Mouse (Mus musculus) heart, embryonic 12.5 days (tissue): ENCODE results near the gene Prss38. TPM values are rescaled to one million over a fixed set of nuclear protein-coding genes. Genes with fewer than 3 reads are reported as not detected.
"Not testable (repeated sequence)": the region's sequence is repeated elsewhere in the genome, so short reads cannot be mapped to it uniquely, and the experiment has no call there.

Experiments
- ATAC-seq: fragments of 200-750 bp; cut with Nextera tagmentation; 2 replicates; pipeline ENCODE4 v1.8.0; 2017; ENCODE audit warnings: moderate TSS enrichment, moderate library complexity; ENCODE audit not compliant: insufficient number of reproducible peaks, low FRiP score
- H3K27ac ChIP-seq: fragments of 300-500 bp; sonication (generic); 2 replicates; pipeline ENCODE4 v1.5.1; 2016; ENCODE audit warnings: mild to moderate bottlenecking, moderate library complexity; ENCODE audit not compliant: poor library complexity, severe bottlenecking
- H3K27me3 ChIP-seq: fragments of 300-500 bp; sonication (generic); replicated peaks from 2 replicates; pipeline ENCODE4 v1.6.1; 2016; ENCODE audit warnings: mild to moderate bottlenecking, moderate library complexity
- H3K36me3 ChIP-seq: fragments of 300-500 bp; sonication (generic); 2 replicates; pipeline ENCODE4 v1.6.1; 2016; ENCODE audit warnings: mild to moderate bottlenecking, moderate library complexity
- H3K4me1 ChIP-seq: fragments of 300-500 bp; sonication (generic); replicated peaks from 2 replicates; pipeline ENCODE4 v1.6.1; 2016; ENCODE audit warnings: mild to moderate bottlenecking
- H3K4me2 ChIP-seq: fragments of 300-500 bp; sonication (generic); 2 replicates; pipeline ENCODE4 v1.6.1; 2016; ENCODE audit warnings: mild to moderate bottlenecking, moderate library complexity
- H3K4me3 ChIP-seq: fragments of 300-500 bp; sonication (generic); 2 replicates; pipeline ENCODE4 v1.5.1; 2016; ENCODE audit warnings: mild to moderate bottlenecking
- H3K9ac ChIP-seq: fragments of 300-500 bp; sonication (generic); 2 replicates; pipeline ENCODE4 v1.6.1; 2016; ENCODE audit warnings: mild to moderate bottlenecking, moderate library complexity
- H3K9me3 ChIP-seq: fragments of 300-500 bp; sonication (generic); replicated peaks from 2 replicates; pipeline ENCODE4 v1.6.1; 2016; ENCODE audit warnings: mild to moderate bottlenecking, moderate library complexity
- WGBS: fragments of 180-500 bp; shearing (Covaris S2); methylation state at CpG from one replicate; pipeline ENCODE4 v1.1.7; 2016; 5-methylcytosine and 5-hydroxymethylcytosine counted together
- polyA plus RNA-seq: library from polyadenylated mRNA; unstranded; fragments of >200 nt; fragmentation: Nextera tagmentation; extraction: Ambion mirVana; gene quantifications from 2 replicates; pipeline ENCODE4 v1.2.1, GENCODE M21; 2016

Prss38 gene
- polyA plus RNA-seq, 1 experiment from 2014 or later, result not detected

DNA sequence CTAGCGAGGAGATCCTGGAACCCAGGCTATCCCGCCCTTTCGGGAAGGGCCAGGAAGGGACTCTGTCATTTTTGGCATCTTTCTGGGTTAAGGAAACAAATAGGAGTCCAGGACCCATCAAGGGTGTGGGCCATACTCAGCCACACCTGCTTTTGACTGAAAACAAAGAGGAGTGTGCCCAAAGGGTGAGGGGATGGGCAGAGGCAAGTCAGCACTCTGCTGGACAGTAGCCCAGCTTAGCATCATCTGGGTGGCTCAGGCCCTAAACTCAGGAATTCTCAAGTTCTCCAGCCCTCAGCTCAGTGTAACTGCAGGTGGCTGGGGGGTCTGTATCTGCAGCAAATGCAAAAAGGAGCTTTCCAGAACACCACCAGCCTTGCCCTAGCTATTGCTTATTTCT, 2.5 kb upstream of the Prss38 start:
- H3K9ac ChIP-seq, result no peak overlapping the region
- H3K27ac ChIP-seq, result no peak overlapping the region
- H3K27me3 ChIP-seq, result no peaks in the 10 kb centered on the region
- H3K36me3 ChIP-seq, result no peaks in the 10 kb centered on the region
- ATAC-seq, result no peak
- H3K9me3 ChIP-seq, result no peaks in the 10 kb centered on the region; the same call in 1 of the 2 replicates
- WGBS, result 74% methylated on average over 3 of the region's 3 CpGs
- no peaks in the 10 kb centered on the region for H3K4me1 ChIP-seq
- no peak overlapping the region for H3K4me3 ChIP-seq
- H3K4me2 ChIP-seq, result no peak overlapping the region

DNA sequence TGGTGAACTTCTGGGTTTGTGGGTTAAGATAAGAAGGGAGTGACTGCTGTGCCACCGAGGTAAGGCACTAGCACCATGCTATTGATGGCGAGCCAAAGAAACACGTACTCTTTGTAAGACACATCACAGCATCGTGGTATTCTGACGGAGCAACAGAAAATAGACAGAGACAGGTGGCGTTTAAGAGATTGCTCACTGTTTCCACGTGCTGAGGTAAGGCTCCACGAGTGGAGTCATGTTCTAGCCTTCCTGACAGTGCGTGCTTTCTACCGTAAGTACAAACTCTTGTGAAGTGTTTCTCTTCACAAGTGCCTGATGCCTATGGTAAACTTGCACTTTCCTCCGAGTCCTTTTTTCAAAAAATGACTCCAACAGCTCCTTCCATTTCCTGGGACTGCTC, 5.6 kb downstream of the Prss38 start:
- no peak overlapping the region for H3K9ac ChIP-seq
- ATAC-seq, result no peak
- no peaks in the 10 kb centered on the region for H3K27me3 ChIP-seq
- no peaks in the 10 kb centered on the region for H3K4me1 ChIP-seq
- no peak overlapping the region for H3K4me2 ChIP-seq
- H3K9me3 ChIP-seq, result no peaks in the 10 kb centered on the region
- 75% methylated on average over 11 of the region's 11 CpGs for WGBS
- no peak overlapping the region for H3K4me3 ChIP-seq
- no peak overlapping the region for H3K27ac ChIP-seq
- no peaks in the 10 kb centered on the region for H3K36me3 ChIP-seq

DNA sequence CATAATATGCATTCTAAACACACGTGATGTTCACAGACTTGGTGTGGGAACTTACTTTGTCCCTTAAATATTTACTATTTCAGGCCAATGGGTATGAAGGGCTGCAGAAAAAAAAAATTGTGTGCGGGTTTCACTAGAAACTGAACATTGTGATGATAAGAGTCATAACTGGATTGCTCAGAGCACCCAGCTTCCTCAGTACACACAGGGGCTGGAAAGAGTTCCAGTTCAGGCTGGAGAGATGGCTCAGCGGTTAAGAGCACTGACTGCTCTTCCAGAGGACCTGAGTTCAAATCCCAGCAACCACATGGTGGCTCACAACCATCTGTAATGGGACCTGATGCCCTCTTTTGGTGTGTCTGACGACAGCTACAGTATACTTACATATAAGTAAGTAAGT, 7.5 kb downstream of the Prss38 start:
- not testable (repeated sequence) for H3K4me1 ChIP-seq, H3K36me3 ChIP-seq, H3K9ac ChIP-seq, H3K27ac ChIP-seq, H3K9me3 ChIP-seq, H3K27me3 ChIP-seq, ATAC-seq, H3K4me3 ChIP-seq, H3K4me2 ChIP-seq
- WGBS, result 77% methylated on average over 4 of the region's 4 CpGs

DNA sequence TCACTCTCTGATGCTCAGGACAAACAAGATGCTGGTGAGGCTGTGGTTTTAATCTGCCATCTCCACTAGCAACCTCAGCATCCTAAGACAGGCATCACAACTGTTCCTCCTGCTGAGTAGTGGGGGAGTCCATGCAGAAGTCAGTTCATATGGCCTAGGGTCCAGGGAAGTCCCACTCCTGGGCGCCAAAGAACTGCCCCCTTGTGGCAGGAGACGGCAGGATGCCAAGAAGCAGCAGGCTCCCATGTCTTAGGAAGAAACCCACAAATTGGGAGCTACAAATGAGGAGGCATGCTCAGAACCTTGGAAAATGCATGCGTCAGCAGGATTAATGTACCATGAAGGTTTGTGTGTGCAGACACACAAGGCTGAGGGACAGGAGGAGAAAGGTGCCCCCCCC, 8.8 kb downstream of the Prss38 start:
- Histone ChIP-seq H3K27me3 (no peaks in the 10 kb centered on the region), H3K27ac (no peak overlapping the region), H3K4me1 (peaks cover 9% of the 10 kb centered on the region)

DNA sequence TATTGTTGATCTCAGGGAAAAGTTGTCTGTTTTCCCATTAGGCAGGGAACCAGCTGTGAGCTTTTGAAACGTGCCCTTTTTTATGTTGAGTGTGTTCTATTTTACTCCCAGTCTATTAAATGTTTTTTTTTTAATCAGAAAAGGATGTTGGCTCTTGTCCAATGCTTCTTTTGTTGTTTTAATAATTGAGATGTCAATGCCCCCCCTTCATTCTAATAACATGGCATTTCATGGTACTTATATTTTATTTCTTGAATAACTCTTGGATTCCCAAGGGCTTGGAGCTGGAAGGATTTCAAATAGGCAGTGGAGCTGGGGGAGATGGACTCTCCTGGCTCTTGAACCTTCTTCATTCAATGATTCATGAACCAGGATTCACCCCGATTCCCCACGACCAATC, 9.4 kb downstream of the Prss38 start:
- WGBS, result 82% methylated on average over 3 of the region's 3 CpGs
- H3K9ac ChIP-seq, result no peak overlapping the region
- H3K4me2 ChIP-seq, result no peak overlapping the region
- peaks cover 9% of the 10 kb centered on the region for H3K4me1 ChIP-seq
- no peak overlapping the region for H3K4me3 ChIP-seq
- no peak for ATAC-seq
- H3K9me3 ChIP-seq, result no peaks in the 10 kb centered on the region
- H3K27ac ChIP-seq, result no peak overlapping the region
- H3K27me3 ChIP-seq, result no peaks in the 10 kb centered on the region
- H3K36me3 ChIP-seq, result no peaks in the 10 kb centered on the region

More for the DNA sequence above, 8.8 kb downstream of the Prss38 start:
- Histone ChIP-seq H3K36me3 (no peaks in the 10 kb centered on the region), H3K9ac (no peak overlapping the region), H3K4me3 (no peak overlapping the region), H3K4me2 (no peak overlapping the region), H3K9me3 (no peaks in the 10 kb centered on the region)
- 28% methylated on average over 3 of the region's 3 CpGs for WGBS
- ATAC-seq, result no peak

DNA sequence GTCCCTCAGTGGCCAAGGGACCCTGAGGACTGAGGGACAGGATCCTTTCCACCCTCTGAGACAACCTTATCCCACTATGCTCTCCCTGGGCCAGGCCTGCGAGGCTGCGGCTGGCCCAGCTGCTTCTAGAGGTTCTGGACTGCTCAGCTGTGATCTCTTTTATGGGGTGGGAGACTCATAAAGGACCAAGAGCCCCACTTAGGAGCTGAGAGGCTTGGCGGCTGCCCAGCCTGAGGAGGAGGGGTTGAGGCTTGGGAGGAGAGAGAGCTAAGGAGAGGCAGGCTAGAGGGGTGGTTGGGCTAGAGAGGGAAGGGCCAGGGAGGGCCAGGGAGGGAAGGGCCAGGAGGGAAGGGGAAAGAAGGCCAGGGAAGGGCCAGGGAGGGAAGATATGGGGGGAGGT, 11.0 kb downstream of the Prss38 start:
- WGBS, result 41% methylated on average over 3 of the region's 3 CpGs
- Histone ChIP-seq H3K4me2 (no peak overlapping the region), H3K36me3 (no peaks in the 10 kb centered on the region), H3K4me1 (peaks cover 9% of the 10 kb centered on the region), H3K27me3 (no peaks in the 10 kb centered on the region), H3K9me3 (no peaks in the 10 kb centered on the region), H3K9ac (peak overlapping the region; percentile 14; the same call in 1 of the 2 replicates), H3K27ac (0 out of 2 replicates have a peak overlapping the region, but pooled peaks have one; percentile 18), H3K4me3 (no peak overlapping the region)
- peak; percentile 45; the same call in 1 of the 2 replicates for ATAC-seq

DNA sequence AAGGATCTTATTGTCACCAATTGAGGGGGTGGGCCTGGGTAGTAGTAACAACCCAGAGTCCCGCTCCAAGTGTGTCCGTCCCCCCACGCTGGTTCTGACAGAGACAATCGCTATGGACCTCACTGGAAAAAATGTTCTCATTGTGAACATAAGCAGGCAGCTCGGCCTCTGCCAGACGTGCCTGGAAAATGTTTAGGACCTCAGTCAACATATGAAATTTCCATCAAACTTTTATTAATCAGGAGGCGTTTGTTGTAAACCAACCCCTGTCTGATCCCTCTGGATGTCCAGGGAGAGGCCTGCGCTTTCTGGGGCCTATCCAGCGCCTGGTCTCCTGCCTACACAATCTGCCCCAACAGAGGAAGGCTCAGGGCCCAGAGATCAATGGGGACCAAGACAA, 11.4 kb downstream of the Prss38 start:
- no peak for ATAC-seq
- no peaks in the 10 kb centered on the region for H3K27me3 ChIP-seq
- H3K4me2 ChIP-seq, result no peak overlapping the region
- H3K36me3 ChIP-seq, result no peaks in the 10 kb centered on the region
- peaks cover 9% of the 10 kb centered on the region for H3K4me1 ChIP-seq
- H3K9me3 ChIP-seq, result no peaks in the 10 kb centered on the region
- H3K27ac ChIP-seq, result 0 out of 2 replicates have a peak overlapping the region, but pooled peaks have one; percentile 18
- peak overlapping the region; percentile 14; the same call in 1 of the 2 replicates for H3K9ac ChIP-seq
- H3K4me3 ChIP-seq, result no peak overlapping the region
- WGBS, result 83% methylated on average over 9 of the region's 9 CpGs

DNA sequence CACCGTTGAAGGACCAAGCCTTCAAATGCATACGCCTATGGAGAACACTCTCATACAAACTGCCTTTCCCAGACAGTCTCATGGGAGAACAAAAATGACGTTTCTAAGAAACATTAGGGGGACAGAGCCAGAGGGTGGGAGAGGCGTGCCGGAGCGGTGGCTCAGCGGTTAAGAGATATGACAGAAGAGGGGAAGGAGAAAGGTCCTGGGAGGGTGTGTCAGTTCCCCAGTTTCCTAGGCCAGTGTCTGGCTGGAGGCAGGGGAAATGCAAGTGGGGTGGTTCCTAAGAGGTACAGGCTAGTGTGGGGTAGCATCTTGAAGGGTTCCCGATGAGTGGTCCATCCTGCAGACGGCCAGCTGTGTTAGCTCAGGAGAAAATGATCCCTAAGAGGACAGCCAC, 14.2 kb downstream of the Prss38 start:
- 0 out of 2 replicates have a peak, but pooled peaks cover 3% of the 10 kb centered on the region for H3K27me3 ChIP-seq
- H3K4me1 ChIP-seq, result peaks cover 9% of the 10 kb centered on the region
- no peak overlapping the region for H3K9ac ChIP-seq
- no peaks in the 10 kb centered on the region for H3K36me3 ChIP-seq
- H3K9me3 ChIP-seq, result no peaks in the 10 kb centered on the region
- H3K4me2 ChIP-seq, result no peak overlapping the region
- no peak overlapping the region for H3K27ac ChIP-seq
- WGBS, result 76% methylated on average over 9 of the region's 9 CpGs
- no peak overlapping the region for H3K4me3 ChIP-seq
- ATAC-seq, result no peak

DNA sequence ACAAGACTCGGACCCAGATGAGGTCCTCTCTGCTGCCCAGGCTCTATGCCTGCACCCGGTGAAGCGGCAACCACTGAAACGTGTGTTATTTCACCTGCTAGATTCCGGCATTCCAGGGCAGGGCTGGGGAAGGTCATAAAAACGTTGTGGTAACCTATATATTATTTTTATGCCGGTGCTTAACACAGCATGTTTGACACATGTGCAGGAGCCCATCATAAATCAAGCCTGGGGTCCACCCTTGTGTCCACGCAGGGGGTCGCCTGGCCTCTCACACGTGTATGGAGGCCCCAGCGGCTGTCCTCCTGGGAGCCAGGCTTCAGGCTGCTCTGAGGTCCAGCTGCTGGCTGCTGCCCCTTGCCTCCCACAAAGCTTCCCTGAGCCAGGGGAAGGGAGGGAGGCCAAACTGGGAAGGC, 18.6 kb downstream of the Prss38 start:
- H3K27me3 ChIP-seq, result 0 out of 2 replicates have a peak, but pooled peaks cover 3% of the 10 kb centered on the region
- no peak overlapping the region for H3K4me2 ChIP-seq
- H3K4me1 ChIP-seq, result no peaks in the 10 kb centered on the region
- no peak for ATAC-seq
- WGBS, result 66% methylated on average over 11 of the region's 11 CpGs
- H3K36me3 ChIP-seq, result no peaks in the 10 kb centered on the region
- H3K9me3 ChIP-seq, result no peaks in the 10 kb centered on the region
- H3K9ac ChIP-seq, result no peak overlapping the region
- H3K4me3 ChIP-seq, result no peak overlapping the region
- H3K27ac ChIP-seq, result no peak overlapping the region

DNA sequence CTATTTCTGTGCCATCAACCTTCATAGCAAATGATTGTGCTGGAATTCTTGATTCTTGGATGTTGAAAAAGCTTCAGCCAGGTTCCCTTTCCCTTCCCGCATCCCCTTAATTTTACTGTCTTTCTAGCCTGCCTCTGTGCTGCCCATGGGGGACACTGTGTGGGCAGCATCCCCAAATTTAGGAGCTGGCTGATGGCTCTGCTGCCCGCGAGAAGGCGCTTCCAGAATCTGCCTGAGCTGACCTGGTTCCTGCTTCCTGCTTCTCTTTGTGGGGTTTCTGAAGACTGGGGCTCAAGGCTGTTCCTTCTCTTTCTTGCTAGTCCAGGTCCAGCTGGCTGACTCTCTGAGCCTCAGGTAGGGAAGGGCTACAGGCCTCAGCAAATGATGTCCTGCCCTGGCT, 20.7 kb downstream of the Prss38 start:
- H3K4me1 ChIP-seq, result peaks cover 8% of the 10 kb centered on the region
- H3K9ac ChIP-seq, result no peak overlapping the region
- H3K9me3 ChIP-seq, result no peaks in the 10 kb centered on the region
- H3K27ac ChIP-seq, result no peak overlapping the region
- no peak overlapping the region for H3K4me2 ChIP-seq
- 0 out of 2 replicates have a peak, but pooled peaks cover 3% of the 10 kb centered on the region for H3K27me3 ChIP-seq
- ATAC-seq, result no peak
- H3K4me3 ChIP-seq, result no peak overlapping the region
- H3K36me3 ChIP-seq, result no peaks in the 10 kb centered on the region
- 80% methylated on average over 4 of the region's 4 CpGs for WGBS

DNA sequence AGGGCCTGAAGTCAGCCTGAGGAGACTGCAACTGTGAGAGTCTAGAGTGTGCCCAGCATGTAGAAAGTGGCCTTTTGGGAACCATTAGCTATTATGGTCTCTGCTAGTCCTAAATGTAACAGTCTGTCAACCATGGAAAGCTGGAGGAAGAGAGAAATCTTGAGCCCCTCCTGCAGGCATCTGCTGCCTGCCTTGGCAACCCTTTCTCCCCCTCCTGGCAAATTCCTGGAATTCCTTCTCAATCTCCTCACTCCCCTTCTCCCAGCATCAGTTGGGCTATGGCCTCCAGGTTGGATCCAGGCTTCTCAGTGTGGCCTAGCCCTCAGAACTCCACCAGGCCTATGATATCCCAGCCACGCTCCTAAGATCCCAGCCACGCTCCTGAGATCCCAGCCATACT, 25.1 kb downstream of the Prss38 start:
- Histone ChIP-seq H3K9ac (no peak overlapping the region), H3K27me3 (no peaks in the 10 kb centered on the region), H3K9me3 (no peaks in the 10 kb centered on the region), H3K4me2 (no peak overlapping the region), H3K27ac (no peak overlapping the region), H3K4me1 (peaks cover 19% of the 10 kb centered on the region), H3K4me3 (no peak overlapping the region), H3K36me3 (no peaks in the 10 kb centered on the region)
- 51% methylated on average over 2 of the region's 2 CpGs for WGBS
- ATAC-seq, result no peak
